Mouse (Mus musculus): ENCODE results near the gene Poc1b.

DNA sequence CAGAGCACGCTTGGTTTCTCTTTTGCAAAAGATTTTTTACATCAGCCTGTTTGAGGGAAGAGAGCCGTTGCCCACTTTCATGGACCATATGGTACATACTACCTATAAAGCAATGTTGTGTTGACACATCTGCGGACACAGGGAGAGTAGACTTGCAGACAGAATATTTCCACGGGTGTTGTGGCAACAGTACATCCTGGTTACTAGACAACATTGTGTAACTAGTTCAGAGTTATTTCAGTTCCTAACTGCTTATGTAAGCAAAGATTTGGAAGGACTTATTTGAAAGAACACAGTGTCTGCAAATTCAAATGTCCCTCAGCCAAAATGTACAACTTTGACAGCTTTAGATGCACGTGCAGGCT is 62.9 kb downstream of the Poc1b start:
- TF ChIP-seq POLR2A (IDR thresholded peaks at IDR 0.05; ENCODE audit: borderline replicate concordance, extremely low read depth, low read depth, low read length) (no peak), CTCF (IDR thresholded peaks at IDR 0.05; ENCODE audit: insufficient read depth, low read length) (no peak)

Data from lung, adult 2 months (tissue).